Mouse (Mus musculus) spleen, adult 2 months (tissue): ENCODE measurements at regions not wholly inside any gene's neighbourhood (a gene's known extent, or its start where the extent isn't known, plus 50 kb on each side); places are given as distances from the start of the nearest gene placed in this dataset.

Source experiments
- CTCF ChIP-seq: fragments of 200-500 bp; IDR thresholded peaks from 2 replicates; pipeline ENCODE4 v1.5.1; 2011; ENCODE audit warnings: mild to moderate bottlenecking, inconsistent platforms; ENCODE audit not compliant: insufficient read depth, insufficient read length, insufficient replicate concordance; ENCODE audit errors: extremely low read depth
- POLR2A ChIP-seq: fragments of 200-500 bp; IDR thresholded peaks from 2 replicates; pipeline ENCODE4 v1.6.1; 2011; ENCODE audit warnings: low read depth, low read length, inconsistent platforms

GRCm38 (mm10) chr7:125182266-125182665 is 262.2 kb upstream of the Kdm8 start:
- TF ChIP-seq CTCF (no peak), POLR2A (no peak)
